Mouse (Mus musculus) bone marrow macrophage, adult 2 months (primary cell): ENCODE results near the gene Ppp1r3d. TPM values are rescaled to one million over a fixed set of nuclear protein-coding genes. Genes with fewer than 3 reads are reported as not detected.

Source experiments
- H3K27ac ChIP-seq: 2 replicates; pipeline ENCODE4 v1.5.1; 2012; ENCODE audit warnings: low read depth, low read length; ENCODE audit not compliant: insufficient read depth
- H3K4me1 ChIP-seq: 2 replicates; pipeline ENCODE4 v1.6.1; 2012; ENCODE audit warnings: low read length; ENCODE audit not compliant: control insufficient read depth, insufficient read depth
- H3K4me3 ChIP-seq: 2 replicates; pipeline ENCODE4 v1.5.1; 2012; ENCODE audit warnings: mild to moderate bottlenecking, low read length, moderate library complexity; ENCODE audit not compliant: insufficient read depth
- CTCF ChIP-seq: IDR thresholded peaks from 2 replicates; pipeline ENCODE4 v1.5.1; 2012; ENCODE audit warnings: low read depth, mild to moderate bottlenecking, low read length, moderate library complexity
- POLR2A ChIP-seq: IDR thresholded peaks from 2 replicates; pipeline ENCODE4 v1.6.1; 2012; ENCODE audit warnings: mild to moderate bottlenecking, low read depth, low read length, borderline replicate concordance
- polyA plus RNA-seq: library from polyadenylated mRNA; stranded (reverse); fragments of >200 nt; gene quantifications from 2 replicates; pipeline ENCODE4 v1.2.4, GENCODE M21; 2012; ENCODE audit not compliant: missing spikeins, insufficient read depth, insufficient read length

Ppp1r3d gene
- polyA plus RNA-seq = 1.9 and 2.2 TPM in 2 replicates

DNA sequence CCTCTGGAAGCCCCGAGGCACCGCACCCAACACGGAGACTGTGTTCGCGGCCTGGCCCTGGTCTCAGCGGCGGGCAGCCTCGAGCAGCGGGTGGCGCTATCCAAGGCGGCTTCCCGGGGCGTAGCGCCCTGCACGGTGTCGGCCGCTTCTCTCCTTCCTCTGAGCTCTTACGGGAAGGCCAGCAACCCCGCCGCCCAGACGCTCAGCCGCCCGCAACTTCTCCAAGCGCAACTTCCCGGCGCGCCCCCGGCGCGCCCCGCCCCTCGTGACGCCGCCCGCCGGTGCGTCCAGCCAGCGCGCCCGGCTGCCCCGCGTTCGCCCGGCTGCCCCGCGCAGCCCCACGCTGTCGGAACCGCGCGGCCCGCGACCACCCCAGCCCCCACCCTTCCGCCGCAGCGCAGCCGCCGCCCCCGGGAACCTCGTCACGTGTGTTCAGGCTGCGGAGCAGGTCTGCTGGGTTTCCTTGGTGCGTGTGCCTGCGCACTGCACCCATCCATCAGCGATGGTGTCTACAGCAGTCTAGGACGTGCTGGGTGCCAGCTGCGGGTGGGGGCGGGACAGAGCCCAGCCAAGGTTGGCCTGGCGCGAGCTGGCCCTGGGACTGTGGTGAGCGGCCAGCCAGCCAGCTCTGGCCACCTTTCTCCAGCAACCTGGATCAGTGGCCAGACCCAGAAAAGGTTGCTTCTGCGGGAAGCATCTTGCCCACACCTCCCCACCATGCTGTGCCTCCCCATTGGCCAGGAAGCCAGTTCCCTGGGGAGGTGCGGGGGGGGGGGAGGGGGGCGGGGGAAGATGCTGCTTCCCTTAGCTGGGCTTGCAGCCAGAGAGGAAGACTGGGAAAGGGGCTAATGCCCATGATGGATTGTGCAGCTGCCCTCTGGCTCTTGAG is at the start of gene Ppp1r3d, which contains the start of gene Fam217b:
TSS of gene Ppp1r3d (minus strand) at position 212 of the 889 bp plus-strand sequence.
TSS of gene Fam217b (plus strand) at position 264 of the 889 bp plus-strand sequence.
- Histone ChIP-seq H3K4me3 (peak within 1 kb of the TSS; percentile 65), H3K27ac (no peak within 1 kb of the TSS), H3K4me1 (no peaks in the 10 kb centered on the region)
- TF ChIP-seq CTCF = no peak
- no peak for TF ChIP-seq POLR2A

- TF ChIP-seq POLR2A (no peak), CTCF (no peak)
- H3K27ac ChIP-seq = no peak overlapping the region
- no peak overlapping the region for H3K4me3 ChIP-seq
- H3K4me1 ChIP-seq = no peaks in the 10 kb centered on the region
Observed at GRCm38 (mm10) chr2:178460353-178460752, 46.1 kb upstream of the Ppp1r3d start.

DNA sequence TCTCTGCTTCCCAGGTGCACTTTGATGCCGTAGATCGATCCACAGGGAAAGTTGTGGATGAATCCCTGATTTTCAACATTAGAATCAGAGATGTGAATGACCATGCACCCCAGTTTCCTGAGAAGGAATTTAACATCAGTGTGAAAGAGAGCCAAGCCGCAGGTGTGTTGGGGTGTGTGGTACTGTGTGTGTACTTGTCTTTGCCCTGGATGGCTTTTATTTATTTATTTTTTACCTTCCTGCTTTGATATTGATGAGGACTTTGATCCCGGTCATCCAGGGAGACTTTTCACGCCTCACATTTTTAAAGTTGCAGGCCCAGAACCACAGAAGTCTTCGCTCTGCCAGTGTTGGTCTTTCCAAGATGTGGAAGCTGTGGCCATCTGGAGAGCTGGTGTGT is 43.1 kb upstream of the Ppp1r3d start:
- no peak overlapping the region for H3K27ac ChIP-seq
- TF ChIP-seq CTCF (no peak), POLR2A (no peak)
- no peak overlapping the region for H3K4me3 ChIP-seq
- H3K4me1 ChIP-seq = no peaks in the 10 kb centered on the region

GRCm38 (mm10) chr2:178454664-178455516 is 40.6 kb upstream of the Ppp1r3d start:
- H3K4me1 ChIP-seq = no peaks in the 10 kb centered on the region
- no peak for TF ChIP-seq CTCF
- no peak for TF ChIP-seq POLR2A
- H3K27ac ChIP-seq = no peak overlapping the region
- H3K4me3 ChIP-seq = no peak overlapping the region

GRCm38 (mm10) chr2:178450961-178451360 is 36.7 kb upstream of the Ppp1r3d start:
- Histone ChIP-seq H3K27ac (no peak overlapping the region), H3K4me1 (no peaks in the 10 kb centered on the region), H3K4me3 (no peak overlapping the region)
- TF ChIP-seq CTCF (no peak), POLR2A (no peak)

DNA sequence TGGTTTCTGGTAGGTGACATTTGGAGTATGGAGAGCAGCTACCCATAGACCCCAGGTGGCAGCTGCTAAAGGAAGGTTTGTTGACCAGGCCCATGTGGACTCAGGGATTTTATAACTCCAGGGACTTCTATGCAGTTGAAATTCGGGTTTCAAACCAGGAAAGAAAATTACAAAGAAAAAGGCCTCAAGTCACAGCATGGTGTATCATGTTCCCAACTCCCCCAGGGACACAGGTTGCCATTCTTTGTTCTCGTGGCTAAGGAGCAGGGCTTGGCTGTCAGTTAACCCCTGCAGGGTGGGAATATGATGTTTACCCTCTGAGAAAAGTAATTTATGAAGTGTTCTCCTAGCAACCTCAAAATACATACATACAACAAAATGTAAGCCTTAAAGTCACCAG is 36.0 kb upstream of the Ppp1r3d start:
- Histone ChIP-seq H3K4me1 (no peaks in the 10 kb centered on the region), H3K27ac (no peak overlapping the region), H3K4me3 (no peak overlapping the region)
- TF ChIP-seq CTCF = no peak
- TF ChIP-seq POLR2A = no peak

DNA sequence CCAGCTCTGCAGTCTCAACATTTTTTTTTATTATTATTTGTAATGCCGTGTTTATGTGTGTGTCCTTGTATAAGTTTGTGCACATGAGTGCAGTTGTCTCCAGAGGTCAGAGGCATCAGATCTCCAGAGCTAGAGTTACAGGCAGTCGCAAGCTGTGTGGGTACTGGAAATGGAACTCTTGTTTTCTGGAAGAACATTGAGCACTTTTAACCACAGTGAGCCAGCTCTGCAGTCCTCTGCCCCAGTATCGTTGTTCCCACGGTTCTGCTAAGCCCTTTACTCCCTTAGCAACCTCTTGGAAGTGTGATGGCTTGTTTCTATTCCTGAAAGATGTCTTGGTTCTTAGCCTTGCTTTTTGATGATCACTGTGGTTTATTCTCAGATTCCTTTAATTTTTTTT is 35.1 kb upstream of the Ppp1r3d start:
- TF ChIP-seq POLR2A (no peak), CTCF (no peak)
- no peak overlapping the region for H3K4me3 ChIP-seq
- H3K27ac ChIP-seq = no peak overlapping the region

GRCm38 (mm10) chr2:178437311-178437710 is 23.0 kb upstream of the Ppp1r3d start:
- no peak for TF ChIP-seq POLR2A
- TF ChIP-seq CTCF = no peak
- Histone ChIP-seq H3K4me1 (no peaks in the 10 kb centered on the region), H3K4me3 (no peak overlapping the region), H3K27ac (no peak overlapping the region)

More for the DNA sequence above, 35.1 kb upstream of the Ppp1r3d start:
- no peaks in the 10 kb centered on the region for H3K4me1 ChIP-seq

GRCm38 (mm10) chr2:178433903-178434302 is 19.6 kb upstream of the Ppp1r3d start:
- TF ChIP-seq CTCF = no peak
- TF ChIP-seq POLR2A = no peak
- H3K4me1 ChIP-seq = no peaks in the 10 kb centered on the region
- no peak overlapping the region for H3K4me3 ChIP-seq
- H3K27ac ChIP-seq = no peak overlapping the region
